Mouse (Mus musculus): ENCODE measurements around the gene Hspa4. TPM values are rescaled to one million over a fixed set of nuclear protein-coding genes. Genes with fewer than 3 reads are reported as not detected.
A peak's percentile ranks its signal among the peaks of the same experiment; 100 is the strongest.

The Hspa4 gene
- polyA plus RNA-seq, 1 experiment from 2014 or later, result 190 TPM

DNA sequence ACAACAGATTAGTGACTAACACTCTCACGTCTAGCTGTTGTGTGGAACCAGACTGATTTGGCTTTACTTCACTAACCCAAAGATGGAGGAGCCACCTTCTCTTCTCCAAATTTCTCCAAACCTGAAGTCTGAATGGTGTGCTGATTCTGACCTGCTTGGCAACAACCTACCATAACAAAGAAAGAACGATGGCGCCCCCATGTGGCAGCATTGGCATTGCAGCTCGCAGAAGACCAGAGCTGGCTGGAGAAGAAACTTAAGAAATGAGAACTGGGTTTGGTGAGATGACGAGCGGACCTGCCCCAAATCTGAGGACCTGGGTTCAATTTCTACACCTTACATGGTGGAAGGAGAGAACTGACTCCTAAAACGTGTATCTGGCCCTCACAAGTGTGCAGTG, 45.3 kb downstream of the Hspa4 start:
- in situ Hi-C loops (cut with MboI; ENCODE audit: low pct_unique_long_range_greater_than_20kb), result loop anchor here (5.0 to 10.0 kb wide), 3 partner anchors 620 to 833 kb away; no protein-coding TSS in a partner anchor
- peak; percentile 91 for TF ChIP-seq CTCF (IDR thresholded peaks at IDR 0.05)
- CTCF ChIA-PET, result interaction anchor here (1.0 to 2.1 kb wide), 11 partner anchors 9 to 834 kb away, joined by 3 to 13 read pairs (median 4); no protein-coding TSS in a partner anchor
- ATAC-seq (no peak), DNase-seq (ENCODE audit: low read depth, low spot score) (no peak)
- no peaks in the 10 kb centered on the region for H3K27me3 ChIP-seq
- POLR2A ChIA-PET, result no interaction called here

GRCm38 (mm10) chr11:53254428-53254827, 45.8 kb downstream of the Hspa4 start:
- DNase-seq (ENCODE audit: low read depth, low spot score) (no peak), ATAC-seq (no peak)
- ChIA-PET POLR2A (no interaction called here), CTCF (interaction anchor here (1.0 to 2.0 kb wide), 9 partner anchors 9 to 834 kb away, joined by 3 to 5 read pairs (median 3); no protein-coding TSS in a partner anchor)
- TF ChIP-seq CTCF (IDR thresholded peaks at IDR 0.05), result no peak
- H3K27me3 ChIP-seq, result no peaks in the 10 kb centered on the region
- in situ Hi-C loops (cut with MboI; ENCODE audit: low pct_unique_long_range_greater_than_20kb), result loop anchor here (10.0 kb wide), 2 partner anchors 620 to 740 kb away; no protein-coding TSS in a partner anchor

DNA sequence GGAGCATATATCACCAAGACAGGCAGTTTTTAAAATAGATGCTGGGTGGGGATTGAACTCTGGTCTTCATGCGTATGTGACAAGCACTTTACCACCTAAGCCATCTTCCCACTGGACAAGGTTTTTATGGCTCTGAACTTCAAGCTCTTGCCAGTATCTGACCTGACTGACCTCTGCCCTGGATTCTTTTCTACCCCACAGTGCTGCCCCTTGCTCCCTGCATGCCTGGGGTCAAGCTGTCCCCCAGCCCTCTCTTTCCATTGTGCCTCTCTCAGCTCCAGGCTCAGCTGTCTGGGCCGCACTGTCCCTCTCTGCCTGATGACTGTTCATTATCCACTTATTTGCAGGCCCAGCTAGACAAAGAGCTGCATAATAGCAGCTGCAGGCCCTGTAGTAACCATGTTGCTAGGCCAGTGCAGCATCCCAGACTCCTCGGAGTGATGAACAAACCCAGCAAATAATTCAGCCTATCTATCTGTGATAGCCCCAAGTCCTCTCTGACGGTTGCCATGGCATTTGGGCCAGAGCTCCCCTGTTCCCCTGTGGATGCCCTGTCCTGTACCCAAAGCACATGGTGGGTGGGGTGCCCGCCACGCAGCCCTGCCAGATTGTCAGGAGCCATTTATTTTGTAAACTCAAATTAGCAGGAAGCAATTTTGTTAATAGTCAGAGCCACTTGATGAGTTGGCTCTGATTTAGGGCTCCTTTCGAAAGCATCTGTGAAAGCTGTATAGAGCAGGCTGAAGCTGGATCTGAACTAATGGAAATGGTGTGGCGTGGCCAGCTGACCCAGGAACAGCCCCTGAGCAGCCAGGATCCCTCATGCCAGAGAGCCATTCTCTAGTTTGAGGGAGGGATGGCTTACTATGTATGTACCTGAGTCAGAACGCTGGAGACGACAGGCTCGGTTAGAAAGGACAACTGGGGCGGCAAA, 47.8 kb downstream of the Hspa4 start:
- no peak for ATAC-seq
- no peak for DNase-seq (ENCODE audit: low read depth, low spot score)
- no peaks in the 10 kb centered on the region for H3K27me3 ChIP-seq
- in situ Hi-C loops (cut with MboI; ENCODE audit: low pct_unique_long_range_greater_than_20kb), result loop anchor here (10.0 kb wide), 2 partner anchors 618 to 738 kb away; no protein-coding TSS in a partner anchor
- TF ChIP-seq CTCF (IDR thresholded peaks at IDR 0.05), result no peak
- ChIA-PET POLR2A (no interaction called here), CTCF (no interaction called here)

DNA sequence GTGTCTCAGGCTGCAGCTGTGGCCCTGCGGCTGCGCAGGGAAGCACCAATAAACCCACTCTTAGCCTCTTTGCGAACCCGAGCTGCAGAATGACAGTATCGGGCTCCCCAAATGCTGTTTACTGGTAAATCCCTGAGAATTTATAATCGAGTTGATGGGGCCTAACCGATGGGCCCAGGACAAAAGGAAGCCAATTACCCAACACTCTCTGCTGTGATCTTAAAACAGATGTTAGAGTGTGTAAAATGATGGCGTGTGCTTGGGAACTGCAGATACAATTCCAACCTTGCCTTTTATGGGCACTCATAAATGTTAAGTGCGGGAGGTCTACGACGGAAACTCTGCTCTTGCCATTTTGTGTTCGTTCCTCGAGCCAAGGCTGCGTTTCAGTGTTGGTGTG, 49.5 kb downstream of the Hspa4 start:
- no peaks in the 10 kb centered on the region for H3K27me3 ChIP-seq
- ChIA-PET POLR2A (no interaction called here), CTCF (no interaction called here)
- in situ Hi-C loops (cut with MboI; ENCODE audit: low pct_unique_long_range_greater_than_20kb), result loop anchor here (10.0 kb wide), 2 partner anchors 616 to 736 kb away; no protein-coding TSS in a partner anchor
- ATAC-seq (no peak), DNase-seq (ENCODE audit: low read depth, low spot score) (no peak)
- no peak for TF ChIP-seq CTCF (IDR thresholded peaks at IDR 0.05)

DNA sequence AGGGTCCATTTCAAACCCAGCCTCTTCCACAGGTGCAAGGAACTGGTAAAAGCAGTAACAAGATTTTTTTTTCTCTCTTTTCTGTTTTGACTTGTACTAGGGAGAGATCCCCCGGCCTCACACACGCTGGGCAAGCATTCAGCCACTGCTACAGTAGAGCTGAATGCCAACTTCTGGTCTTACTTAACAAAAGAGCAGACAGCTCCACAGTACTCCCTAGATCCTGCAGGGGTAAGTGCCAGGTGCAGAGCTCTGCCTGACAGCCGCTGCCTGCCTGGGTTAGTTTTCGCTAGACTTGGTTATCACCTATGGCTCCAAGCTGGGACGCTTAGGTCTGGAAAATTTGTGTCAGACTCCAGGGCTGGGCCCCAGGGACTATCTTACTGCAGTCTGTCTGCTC, 50.6 kb downstream of the Hspa4 start:
- H3K27me3 ChIP-seq, result no peaks in the 10 kb centered on the region
- ChIA-PET POLR2A (no interaction called here), CTCF (no interaction called here)
- no peak for TF ChIP-seq CTCF (IDR thresholded peaks at IDR 0.05)
- DNase-seq (ENCODE audit: low read depth, low spot score) (no peak), ATAC-seq (no peak)
- in situ Hi-C loops (cut with MboI; ENCODE audit: low pct_unique_long_range_greater_than_20kb), result loop anchor here (10.0 kb wide), 2 partner anchors 615 to 735 kb away; no protein-coding TSS in a partner anchor

- in situ Hi-C loops (cut with MboI; ENCODE audit: low pct_unique_long_range_greater_than_20kb), result no loop called here
- ChIA-PET CTCF (interaction anchor here (1.2 kb wide), 1 partner anchor 9 kb away, joined by 4 read pairs; no protein-coding TSS in a partner anchor), POLR2A (no interaction called here)
- no peak for TF ChIP-seq CTCF (IDR thresholded peaks at IDR 0.05)
- ATAC-seq (no peak), DNase-seq (ENCODE audit: low read depth, low spot score) (no peak)
- H3K27me3 ChIP-seq, result no peaks in the 10 kb centered on the region
These were observed 54.7 kb downstream of the Hspa4 start for GRCm38 (mm10) chr11:53245561-53245960.

GRCm38 (mm10) chr11:53243199-53243598, 57.1 kb downstream of the Hspa4 start:
- DNase-seq (ENCODE audit: low read depth, low spot score), result no peak
- no peak for ATAC-seq
- TF ChIP-seq CTCF (IDR thresholded peaks at IDR 0.05), result no peak
- H3K27me3 ChIP-seq, result no peaks in the 10 kb centered on the region
- CTCF ChIA-PET, result interaction anchor here (0.8 to 3.1 kb wide), 2 partner anchors 12 to 14 kb away, joined by 3 to 8 read pairs; no protein-coding TSS in a partner anchor
- POLR2A ChIA-PET, result no interaction called here
- in situ Hi-C loops (cut with MboI; ENCODE audit: low pct_unique_long_range_greater_than_20kb), result no loop called here

GRCm38 (mm10) chr11:53233590-53233989, 66.7 kb downstream of the Hspa4 start:
- DNase-seq (ENCODE audit: low read depth, low spot score) (no peak), ATAC-seq (no peak)
- H3K27me3 ChIP-seq, result no peaks in the 10 kb centered on the region
- ChIA-PET CTCF (no interaction called here), POLR2A (no interaction called here)
- no peak for TF ChIP-seq CTCF (IDR thresholded peaks at IDR 0.05)
- in situ Hi-C loops (cut with MboI; ENCODE audit: low pct_unique_long_range_greater_than_20kb), result no loop called here

DNA sequence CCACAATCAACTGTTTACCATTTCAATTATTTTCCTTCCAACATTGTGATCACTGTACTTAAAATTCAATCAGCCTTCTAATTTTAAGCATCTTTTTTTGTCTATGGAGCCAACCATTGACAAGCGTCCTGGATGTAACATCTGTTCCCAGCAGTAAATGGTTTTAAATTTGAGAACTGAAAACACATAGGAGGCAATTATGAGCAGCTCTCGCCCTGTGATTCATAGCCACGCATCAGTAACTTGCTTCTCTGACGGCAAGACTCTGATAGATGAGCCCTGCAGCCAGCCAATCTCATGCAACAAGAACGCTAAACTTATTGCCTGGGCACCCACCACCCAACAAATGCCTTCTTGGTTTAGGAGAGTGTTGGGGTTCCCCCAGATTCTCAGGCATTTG, 68.4 kb downstream of the Hspa4 start:
- no peak for TF ChIP-seq CTCF (IDR thresholded peaks at IDR 0.05)
- peaks cover 4% of the 10 kb centered on the region for H3K27me3 ChIP-seq
- DNase-seq (ENCODE audit: low read depth, low spot score) (no peak), ATAC-seq (no peak)
- in situ Hi-C loops (cut with MboI; ENCODE audit: low pct_unique_long_range_greater_than_20kb), result no loop called here
- POLR2A ChIA-PET, result no interaction called here
- CTCF ChIA-PET, result no interaction called here

GRCm38 (mm10) chr11:53229011-53229410, 71.2 kb downstream of the Hspa4 start:
- in situ Hi-C loops (cut with MboI; ENCODE audit: low pct_unique_long_range_greater_than_20kb), result no loop called here
- no peak for ATAC-seq
- CTCF ChIA-PET, result interaction anchor here (1.6 kb wide), 1 partner anchor 26 kb away, joined by 5 read pairs; no protein-coding TSS in a partner anchor
- POLR2A ChIA-PET, result no interaction called here
- peaks cover 9% of the 10 kb centered on the region for H3K27me3 ChIP-seq
- no peak for TF ChIP-seq CTCF (IDR thresholded peaks at IDR 0.05)
- no peak for DNase-seq (ENCODE audit: low read depth, low spot score)

DNA sequence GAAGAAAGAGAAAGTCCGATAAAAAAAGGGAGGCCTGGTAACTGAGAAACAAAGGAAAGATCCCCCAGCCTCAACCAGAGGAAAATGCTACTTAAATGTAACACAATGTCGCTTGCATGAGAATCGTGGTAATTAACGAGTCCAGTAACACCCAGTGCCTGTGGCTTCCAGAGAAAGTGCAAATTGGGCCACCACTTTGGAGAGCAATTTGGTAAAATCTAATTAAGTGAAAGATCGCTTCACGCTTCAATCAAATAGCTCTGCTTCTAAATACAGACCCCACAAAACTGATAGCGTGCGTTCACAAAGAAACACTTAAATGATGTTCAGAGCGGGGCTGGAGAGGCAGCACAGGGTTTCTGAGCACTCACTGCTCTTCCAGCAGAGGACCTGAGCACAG, 89.4 kb downstream of the Hspa4 start:
- CTCF ChIA-PET, result no interaction called here
- POLR2A ChIA-PET, result no interaction called here
- in situ Hi-C loops (cut with MboI; ENCODE audit: low pct_unique_long_range_greater_than_20kb), result no loop called here

More for the DNA sequence above, 89.4 kb downstream of the Hspa4 start:
- no peak for TF ChIP-seq CTCF (IDR thresholded peaks at IDR 0.05)
- DNase-seq (ENCODE audit: low read depth, low spot score) (no peak), ATAC-seq (no peak)
- H3K27me3 ChIP-seq, result peaks cover 42% of the 10 kb centered on the region

Other genes starting within 250 kb of the Hspa4 start
- gene Zcchc10, start 24.2 kb upstream of the Hspa4 start, polyA plus RNA-seq (2021), result 14.4 TPM
- gene Aff4, start 50.4 kb upstream of the Hspa4 start, polyA plus RNA-seq (2021), result 73.6 TPM
- 0.12 TPM for gene Leap2, start 122.7 kb upstream of the Hspa4 start, polyA plus RNA-seq (2021)
- 664 TPM for gene Uqcrq, start 130.4 kb upstream of the Hspa4 start, polyA plus RNA-seq (2021)
- 0.08 TPM for gene Gdf9, start 130.6 kb upstream of the Hspa4 start, polyA plus RNA-seq (2021)
- gene Gm10447, start 156.7 kb upstream of the Hspa4 start, polyA plus RNA-seq (2021), result not detected
- not detected for gene Shroom1, start 156.7 kb upstream of the Hspa4 start, polyA plus RNA-seq (2021)
- not detected for gene Gm9837, start 170.0 kb upstream of the Hspa4 start, polyA plus RNA-seq (2021)
- not detected for gene Gm9945, start 179.7 kb upstream of the Hspa4 start, polyA plus RNA-seq (2021)
- gene Sowaha, start 179.8 kb upstream of the Hspa4 start, polyA plus RNA-seq (2021), result not detected
- 55.7 TPM for gene Sept8, start 218.8 kb upstream of the Hspa4 start, polyA plus RNA-seq (2021)

All from Patski (cell line).